Mouse (Mus musculus) frontal cortex, postnatal 36 days (tissue): Measurements from ENCODE around the gene Rbm4b.
A peak's percentile ranks its signal among the peaks of the same experiment; 100 is the strongest.

Source experiments
- DNase-seq, 2 experiments: peaks; one replicate each; pipeline ENCODE4 v3.0.0; 2022; ENCODE audit warnings: low spot score in 2 of 2

Rbm4b gene

DNA sequence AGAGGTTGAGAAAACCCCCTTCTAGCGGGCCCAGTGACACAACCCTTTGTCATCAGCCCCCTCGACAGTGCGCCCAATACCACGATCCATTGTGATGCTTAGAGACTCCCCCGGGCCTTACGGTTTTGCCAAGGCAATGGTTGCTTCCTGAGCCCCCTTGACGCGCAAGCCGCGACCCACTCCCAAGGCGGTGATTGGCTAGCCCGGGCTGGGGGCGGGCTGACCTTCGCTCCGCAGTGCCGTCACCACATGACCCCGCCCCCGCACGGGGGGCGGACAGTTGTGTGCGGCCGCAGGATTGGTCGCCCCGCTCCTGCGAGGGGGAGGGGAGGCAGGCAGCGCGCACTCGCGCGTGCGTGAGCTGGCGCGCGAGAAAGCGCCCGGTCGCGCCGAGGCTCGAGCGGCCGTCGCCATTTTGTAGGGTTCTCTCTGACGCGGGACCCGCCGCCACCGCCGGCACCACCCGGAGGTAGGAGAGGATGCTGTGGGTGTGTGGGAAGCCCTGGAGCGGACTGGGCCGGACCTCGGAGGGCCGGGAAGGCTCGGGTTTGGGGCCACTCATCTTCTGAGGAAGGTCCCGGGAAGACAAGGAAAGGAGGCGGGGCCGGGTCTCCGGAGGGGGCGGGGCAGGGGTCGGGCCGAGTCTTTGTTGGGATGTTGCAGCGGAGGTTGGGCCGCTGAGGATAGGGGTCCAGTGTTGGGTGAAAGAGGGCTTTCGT is at the start of gene Rbm4b:
Rbm4b (plus strand) TSS at position 305 of the 719 bp plus-strand sequence.
- DNase-seq = peak; percentile 95 to 98

DNA sequence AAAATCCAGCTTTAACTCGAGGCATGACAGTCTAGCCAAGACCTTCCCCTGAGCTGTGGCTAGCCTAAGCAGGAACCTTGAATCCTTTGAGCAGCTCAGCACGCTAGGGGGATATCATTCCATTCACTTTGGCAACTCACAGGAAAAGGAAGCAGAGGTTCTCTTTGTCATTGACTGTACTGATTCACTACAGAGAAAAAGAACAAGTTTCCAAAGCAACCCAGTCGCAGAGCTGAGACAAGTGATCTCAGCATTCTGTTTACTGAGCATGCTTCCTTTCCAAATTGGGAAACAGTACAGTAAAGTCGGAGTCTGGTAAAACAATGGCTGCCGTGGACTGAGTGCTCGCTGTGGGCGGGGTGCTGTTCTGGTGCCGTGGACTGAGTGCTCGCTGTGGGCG is 47.5 kb upstream of the Rbm4b start:
- DNase-seq = no peak

DNA sequence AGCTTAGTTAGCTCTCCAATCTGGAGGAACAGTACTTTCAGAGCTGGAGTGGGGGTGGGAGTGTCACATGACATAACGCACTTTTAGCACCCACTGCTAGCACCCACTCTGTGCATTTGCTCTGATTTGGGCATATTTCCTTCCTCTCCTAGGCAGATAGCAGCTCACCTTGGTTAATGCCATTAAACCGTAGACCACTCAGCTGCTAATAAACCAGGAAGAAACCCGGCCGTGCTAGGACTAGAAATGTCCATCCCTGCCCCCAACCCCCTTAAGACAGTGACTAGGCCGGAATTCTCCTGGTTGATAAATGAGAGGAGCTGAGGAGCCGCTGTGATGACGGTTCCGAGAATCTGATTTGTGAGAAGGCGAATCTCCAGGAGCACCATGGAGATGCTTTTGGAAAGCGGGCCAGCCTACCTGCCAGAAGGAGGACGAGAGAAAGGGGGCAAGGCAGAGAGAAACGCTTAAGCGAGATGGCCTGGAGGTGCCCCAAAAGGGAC is 45.1 kb upstream of the Rbm4b start, which contains the start of gene Sptbn2:
Sptbn2 (plus strand) TSS at position 70 of the 503 bp plus-strand sequence.
- DNase-seq = peak; percentile 80 to 92

DNA sequence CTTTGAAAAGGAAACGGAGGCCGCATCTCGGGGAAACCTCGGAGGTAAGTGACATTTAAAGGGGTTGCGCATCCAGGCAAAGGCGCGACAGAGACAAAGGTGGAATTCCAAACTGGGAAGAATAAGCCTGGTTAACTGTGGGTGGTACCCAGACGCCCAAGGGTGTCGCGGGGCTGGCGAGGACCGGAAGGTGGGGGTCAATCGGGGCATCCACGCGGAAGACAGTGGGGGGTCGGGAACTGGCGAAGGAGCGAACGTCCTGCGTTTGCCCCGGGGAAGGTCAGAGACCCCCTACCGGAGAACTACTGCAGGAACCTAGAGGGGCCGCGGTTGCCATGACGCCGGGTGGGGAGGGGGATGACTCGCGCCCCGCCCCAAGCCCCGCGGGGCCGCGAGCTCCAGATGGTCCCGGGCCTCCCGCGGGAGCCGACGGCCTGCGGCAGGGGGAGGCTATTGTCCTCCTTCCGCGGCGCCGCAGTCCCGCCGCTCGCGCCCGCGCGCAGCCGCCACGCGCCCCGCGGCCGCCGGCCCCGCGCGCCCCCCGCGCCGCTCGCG is 44.6 kb upstream of the Rbm4b start:
- DNase-seq = no peak

DNA sequence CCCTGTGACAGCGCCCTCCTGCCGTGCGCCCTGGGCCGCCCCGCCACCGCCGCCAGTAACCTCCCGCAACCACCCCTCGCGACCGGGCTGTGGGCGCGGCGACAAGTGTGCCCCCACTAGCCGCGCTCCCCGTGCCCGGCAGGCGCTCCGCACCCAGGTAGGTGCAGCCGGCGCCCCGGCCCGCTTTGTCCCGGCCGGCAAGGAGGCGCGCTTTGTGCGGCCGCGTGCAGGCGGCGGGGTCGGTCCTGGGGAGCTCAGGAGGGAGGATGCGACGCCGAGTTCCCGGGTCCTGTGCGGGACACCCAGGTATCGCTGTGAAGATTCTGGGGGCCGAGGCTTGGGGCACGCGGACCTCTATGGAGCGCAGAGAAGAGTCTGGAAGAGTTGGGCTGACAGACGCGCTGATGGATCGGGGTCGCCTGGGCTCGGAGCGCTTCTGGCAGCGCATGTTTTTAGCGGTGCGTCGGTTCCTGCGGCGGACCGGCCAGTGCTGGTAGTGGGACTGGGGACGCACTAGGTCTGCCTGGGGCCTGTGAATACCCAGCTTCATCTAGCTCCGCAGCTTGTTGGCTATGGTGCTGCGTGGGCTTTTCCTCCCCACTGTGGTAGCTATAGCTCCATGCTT is 44.0 kb upstream of the Rbm4b start:
- peak in 1 of 2 experiments; percentile 44 for DNase-seq

DNA sequence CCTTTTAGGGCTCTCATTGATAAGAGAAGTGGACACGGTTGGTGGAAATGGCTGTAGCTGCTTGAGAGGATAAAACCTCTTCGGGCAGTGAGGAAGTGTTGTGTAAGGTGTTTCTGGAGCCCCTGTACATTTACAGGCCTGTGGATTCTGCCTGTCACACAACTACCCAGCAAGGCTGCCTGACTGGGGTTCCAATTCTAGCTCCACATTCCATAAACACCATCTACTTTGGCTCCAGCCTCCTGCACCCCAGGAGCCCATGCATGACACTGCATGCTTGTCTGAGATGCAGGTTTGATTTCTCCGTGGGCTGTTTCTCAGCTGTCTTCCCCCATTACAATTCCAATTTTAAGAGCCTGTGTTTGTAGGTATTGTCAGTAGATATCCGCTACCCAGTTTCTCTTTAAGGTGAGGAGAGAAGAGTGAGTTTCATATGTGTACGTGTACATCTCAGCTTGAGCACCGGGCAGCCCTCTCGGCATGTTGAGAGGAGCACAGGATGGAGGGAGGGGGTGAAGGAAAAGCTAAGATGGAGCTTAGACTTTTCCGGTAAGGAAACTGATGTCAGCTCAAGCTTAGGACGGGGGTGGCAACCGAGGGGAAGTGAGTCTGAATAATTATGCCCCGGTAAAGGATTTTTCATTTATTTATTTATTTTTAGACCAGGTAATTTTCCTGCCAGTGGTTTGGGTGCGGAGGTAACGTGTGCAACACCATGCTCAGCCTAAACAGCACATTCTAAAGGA is 43.3 kb upstream of the Rbm4b start:
- no peak for DNase-seq

DNA sequence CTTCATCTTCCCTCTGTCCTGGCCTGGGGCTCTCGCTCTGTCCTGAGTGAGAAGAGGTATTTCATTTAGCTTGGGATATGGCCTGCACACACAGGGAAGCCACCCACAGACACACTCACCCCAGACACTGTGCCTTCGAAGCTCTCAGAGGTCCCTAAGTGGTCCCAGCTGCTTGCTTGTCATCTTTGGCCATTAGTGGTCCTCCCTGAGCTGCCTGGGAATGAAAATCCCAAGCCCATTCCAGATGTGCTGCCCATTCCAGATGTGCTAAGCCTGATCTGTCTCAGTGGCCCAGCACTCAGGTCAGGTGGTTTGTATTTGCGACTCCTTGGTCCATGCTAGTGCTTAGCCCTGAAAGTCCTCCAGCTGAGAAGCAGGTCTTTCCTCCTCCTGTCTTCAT is 42.4 kb upstream of the Rbm4b start:
- no peak for DNase-seq

DNA sequence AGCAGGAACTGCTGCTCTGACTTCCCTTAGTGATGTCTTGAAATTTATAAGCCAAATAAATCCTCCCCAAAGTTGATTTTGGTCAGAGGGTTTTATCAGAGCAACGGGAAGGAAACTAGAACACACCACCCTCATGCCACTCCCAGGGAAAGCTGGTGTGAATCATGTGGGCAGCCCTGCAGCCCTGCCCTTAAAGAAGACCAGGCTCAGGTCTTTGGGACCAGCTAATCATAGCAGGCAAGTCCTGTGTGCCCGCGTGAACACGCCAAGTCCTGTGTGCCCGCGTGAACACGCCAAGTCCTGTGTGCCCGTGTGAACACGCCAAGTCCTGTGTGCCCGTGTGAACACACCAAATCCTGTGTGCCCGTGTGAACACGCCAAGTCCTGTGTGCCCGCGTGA is 39.5 kb upstream of the Rbm4b start:
- DNase-seq = no peak

DNA sequence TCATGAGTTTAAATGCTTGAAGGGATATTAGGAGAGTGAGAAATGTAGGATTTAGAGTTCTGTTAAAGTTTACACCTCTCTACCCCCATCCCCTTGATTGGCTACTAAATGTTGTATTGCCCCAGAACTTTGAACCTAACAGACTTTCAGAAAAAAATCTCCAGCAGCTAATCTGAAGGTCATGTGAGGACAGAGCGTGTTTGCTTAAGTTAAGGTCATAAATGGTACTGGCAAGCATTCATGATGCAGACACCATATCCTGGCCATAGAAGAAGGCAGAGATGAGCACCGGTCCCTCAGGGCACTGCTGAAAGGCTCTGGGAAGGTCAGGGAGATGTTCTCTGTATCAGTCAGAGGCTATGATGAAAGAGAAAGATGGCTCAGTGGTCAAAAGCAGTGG is 39.0 kb upstream of the Rbm4b start:
- DNase-seq = no peak

DNA sequence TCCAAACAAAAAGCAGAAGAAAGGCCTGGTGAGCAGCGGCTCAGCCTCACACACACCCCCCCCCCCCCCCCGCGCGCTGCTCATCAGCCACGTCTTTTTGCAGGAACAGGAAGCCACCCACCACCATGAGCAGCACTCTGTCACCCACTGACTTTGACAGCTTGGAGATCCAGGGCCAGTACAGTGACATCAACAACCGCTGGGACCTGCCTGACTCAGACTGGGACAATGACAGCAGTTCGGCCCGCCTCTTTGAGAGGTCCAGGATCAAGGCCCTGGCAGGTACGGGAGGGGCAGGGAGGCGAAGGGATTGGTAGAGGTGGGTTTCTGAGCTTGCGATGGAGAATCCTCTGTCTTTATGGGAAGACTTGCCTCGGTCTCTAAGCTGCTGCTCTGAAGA is 37.6 kb upstream of the Rbm4b start:
- no peak for DNase-seq

DNA sequence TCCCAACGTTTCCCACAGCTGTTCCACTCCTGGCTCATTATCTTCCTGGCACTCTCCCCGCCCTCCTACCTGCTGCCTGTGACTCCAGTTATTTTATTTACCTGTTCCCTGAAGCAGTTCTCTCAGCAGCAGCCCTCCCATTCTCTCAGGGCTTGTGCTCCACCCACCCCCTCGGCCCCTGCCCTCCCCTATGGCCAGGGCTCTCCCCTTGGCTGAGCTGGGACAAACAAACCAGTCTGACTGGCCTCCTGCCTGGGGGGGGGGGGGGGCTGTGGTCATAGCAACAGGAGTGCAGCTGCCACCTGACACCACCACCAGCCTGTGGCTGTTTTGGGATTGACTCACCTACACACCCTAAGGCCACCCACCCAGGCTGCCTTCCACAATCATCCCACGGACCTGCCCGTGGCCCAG is 36.9 kb upstream of the Rbm4b start:
- no peak for DNase-seq

DNA sequence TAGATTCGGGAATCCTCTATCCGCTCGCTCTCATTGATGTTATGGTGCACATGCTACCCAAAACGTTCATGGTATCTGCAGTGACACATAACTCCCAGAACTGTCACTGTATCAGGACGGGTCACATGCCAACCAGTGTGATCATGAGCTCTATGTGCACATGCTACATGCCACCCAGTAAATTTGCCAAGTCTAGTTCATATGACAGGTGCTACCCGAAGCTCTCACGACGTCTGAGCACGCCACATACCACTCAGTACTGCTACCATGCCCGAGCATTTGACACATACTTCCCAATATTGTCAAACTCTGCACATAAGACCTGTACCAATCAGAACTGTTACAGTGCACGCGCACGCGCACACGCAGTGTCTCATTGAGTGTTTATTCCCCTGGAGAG is 36.2 kb upstream of the Rbm4b start:
- DNase-seq = no peak

DNA sequence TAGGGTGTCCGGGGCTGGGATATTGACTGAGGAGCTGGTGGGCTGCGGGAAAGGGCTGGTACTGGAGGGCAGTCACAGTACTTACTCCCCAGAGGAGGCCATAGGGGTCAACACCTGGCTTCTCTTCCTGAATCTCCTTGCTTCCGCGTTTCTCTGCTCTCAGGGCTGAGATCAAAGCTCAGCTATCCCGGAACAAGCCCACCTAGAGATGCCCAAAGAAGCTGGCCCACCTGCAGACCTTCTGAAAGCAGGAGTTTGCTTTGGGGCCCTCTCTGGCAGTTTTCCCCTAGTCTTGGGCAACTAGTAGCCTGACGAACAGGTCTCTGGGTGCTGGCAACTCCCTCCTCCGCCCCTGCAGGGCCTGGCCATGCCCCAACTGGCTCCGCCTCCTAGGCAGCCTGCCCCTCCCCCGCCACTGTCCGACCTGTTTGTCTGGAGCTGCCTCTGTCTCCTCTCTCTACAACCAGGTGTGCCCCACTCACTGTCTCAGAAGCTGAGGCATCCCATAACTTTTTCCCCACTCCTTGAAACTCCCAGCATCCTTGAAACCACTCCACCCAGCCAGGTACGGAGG is 35.5 kb upstream of the Rbm4b start:
- no peak for DNase-seq

DNA sequence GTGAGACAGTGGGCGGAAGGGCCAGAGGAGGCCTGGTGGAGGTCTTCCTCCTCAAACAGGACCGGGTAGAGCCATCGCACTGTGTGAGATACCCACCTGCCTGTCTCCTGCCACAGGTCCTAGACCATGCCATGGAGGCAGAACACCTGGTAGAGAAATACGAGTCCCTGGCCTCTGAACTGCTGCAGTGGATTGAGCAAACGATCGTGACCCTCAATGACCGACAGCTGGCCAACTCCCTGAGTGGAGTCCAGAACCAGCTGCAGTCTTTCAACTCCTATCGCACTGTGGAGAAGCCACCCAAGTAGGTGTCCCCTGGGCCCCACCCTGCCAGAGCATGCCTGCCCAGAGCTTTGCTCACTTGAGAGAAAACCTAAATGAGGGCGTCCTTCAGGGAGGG is 27.1 kb upstream of the Rbm4b start:
- DNase-seq = no peak

DNA sequence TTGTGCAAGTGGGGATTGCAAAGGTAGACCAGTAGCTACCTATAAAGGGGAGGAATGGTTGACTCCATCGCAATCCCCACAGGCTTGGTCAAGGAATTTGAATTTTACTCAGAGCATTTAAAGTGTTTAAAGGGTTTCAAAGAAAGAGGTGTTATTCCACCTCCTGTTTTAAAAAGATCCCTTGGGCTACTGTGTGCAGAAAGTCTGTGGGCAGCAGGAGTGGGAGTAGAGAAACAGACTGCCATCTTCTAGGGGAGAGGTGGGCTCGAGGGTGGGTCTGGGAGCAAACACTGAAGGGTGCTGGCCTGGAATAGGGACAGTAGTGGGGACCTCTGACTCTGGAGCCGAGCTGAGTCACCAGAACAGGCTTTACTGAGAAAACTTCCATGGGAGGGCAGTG is 23.2 kb upstream of the Rbm4b start:
- no peak for DNase-seq

DNA sequence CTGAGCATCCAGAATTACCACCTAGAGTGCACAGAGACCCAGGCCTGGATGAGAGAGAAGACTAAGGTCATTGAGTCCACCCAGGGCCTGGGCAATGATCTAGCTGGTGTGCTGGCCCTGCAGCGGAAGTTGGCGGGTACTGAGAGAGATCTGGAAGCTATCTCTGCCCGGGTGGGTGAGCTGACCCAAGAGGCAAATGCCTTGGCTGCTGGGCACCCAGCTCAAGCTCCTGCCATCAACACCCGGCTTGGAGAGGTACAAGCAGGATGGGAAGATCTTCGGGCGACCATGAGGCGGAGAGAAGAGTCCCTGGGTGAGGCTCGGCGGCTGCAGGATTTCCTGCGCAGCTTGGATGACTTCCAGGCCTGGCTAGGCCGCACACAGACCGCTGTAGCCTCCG is 18.4 kb upstream of the Rbm4b start:
- no peak for DNase-seq

DNA sequence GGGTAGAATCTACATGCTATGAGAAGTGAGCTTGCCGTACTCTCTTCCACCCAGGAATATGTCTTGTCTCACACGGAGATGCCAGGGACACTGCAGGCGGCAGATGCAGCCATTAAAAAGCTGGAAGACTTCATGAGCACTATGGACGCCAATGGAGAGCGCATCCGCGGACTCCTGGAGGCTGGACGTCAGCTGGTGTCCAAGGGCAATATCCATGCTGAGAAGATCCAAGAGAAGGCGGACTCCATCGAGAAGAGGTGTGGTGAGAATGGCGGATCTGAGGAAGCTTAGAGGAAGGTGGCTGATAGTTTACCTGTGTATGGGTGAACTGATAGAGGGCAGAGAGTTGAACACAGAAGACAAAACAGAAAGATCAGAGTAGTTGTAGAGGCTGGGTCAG is 17.2 kb upstream of the Rbm4b start:
- DNase-seq = no peak

DNA sequence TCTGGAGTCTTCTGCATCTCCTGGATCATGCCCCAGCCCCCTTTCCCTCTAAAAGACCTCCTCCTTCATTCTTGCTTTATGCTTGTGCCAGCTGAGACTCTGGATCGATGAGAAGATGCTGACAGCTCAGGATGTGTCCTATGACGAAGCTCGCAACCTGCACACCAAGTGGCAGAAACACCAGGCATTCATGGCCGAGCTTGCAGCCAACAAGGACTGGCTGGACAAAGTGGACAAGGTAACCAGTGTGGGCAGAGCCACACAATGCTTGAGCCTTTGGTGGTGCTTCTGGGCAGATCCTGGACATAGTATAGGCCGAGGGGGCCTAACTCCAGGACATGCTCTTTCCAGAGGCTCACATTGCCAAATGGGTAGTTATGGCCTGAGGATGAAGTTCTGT is 16.5 kb upstream of the Rbm4b start:
- no peak for DNase-seq

DNA sequence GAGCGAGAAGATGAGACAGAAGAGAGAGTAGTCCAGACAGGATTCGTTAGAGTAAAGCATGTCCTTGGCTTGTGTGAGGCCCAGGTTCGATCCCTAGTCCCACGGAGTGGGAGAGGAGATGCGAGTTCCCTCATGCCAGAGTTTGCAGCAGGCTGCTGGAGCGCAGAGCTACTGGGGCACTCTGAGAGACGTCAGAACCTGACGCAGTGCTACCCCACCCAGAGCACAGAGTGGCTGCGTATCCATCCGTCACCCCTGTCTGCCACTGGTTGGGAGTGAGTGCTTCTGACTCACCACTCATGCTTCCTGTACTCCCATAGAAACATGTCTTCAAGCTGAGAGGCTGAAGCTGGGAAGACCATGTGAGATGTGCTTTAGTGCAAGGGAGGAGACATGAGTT is 14.8 kb upstream of the Rbm4b start:
- DNase-seq = no peak

DNA sequence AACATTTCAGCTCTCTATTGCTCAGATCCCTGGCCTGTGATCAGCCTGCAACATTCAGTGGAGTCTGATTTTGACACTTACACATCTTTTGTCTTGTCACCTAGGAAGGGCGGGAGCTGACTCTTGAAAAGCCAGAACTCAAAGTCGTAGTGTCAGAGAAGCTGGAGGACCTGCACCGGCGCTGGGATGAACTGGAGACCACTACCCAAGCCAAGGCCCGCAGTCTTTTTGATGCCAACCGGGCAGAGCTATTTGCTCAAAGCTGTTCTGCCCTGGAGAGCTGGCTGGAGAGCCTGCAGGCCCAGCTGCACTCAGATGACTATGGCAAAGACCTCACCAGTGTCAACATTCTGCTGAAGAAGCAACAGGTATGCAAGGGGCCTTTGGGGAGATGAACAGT is 14.1 kb upstream of the Rbm4b start:
- no peak for DNase-seq

DNA sequence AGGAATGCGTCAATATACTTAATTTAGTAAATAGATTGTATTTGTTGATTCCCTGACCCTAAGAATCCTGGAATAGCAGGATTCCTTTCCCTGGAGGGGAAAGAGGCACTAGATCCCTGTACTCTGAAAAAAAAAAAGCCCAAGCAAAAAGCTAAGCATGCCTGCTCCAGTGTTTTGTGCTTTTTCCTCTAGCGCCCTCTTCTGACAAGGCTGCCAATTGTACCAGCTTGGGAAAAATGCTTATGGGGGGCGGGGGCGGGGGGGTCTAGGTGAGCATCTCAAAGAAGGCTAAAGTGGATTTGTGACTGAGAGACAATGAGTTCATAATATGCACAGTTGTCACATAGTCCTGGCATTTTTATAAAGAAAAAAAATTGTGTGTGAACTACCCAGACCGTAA is 12.8 kb upstream of the Rbm4b start:
- DNase-seq = no peak

DNA sequence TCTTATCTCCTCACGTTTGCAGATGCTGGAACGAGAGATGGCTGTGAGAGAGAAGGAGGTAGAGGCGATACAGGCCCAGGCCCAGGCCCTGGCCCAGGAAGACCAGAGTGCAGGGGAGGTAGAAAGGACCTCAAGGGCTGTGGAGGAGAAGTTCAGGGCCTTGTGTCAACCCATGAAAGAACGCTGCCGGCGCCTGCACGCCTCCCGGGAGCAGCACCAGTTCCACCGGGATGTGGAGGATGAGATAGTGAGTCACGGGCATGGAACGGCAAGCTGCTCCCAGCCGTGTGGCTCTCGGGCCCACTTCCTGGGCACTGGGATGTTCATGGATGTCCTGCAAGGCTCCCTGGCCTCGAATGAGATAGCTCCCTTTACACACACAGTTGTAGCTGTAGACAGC is 12.3 kb upstream of the Rbm4b start:
- no peak for DNase-seq
